Mouse (Mus musculus): Measurements from ENCODE around the gene Arrdc2.

The Arrdc2 gene

GRCm38 (mm10) chr8:70865350-70866000, 26.0 kb upstream of the Arrdc2 start:
- in situ Hi-C loops (cut with MboI; ENCODE audit: unreplicated experiment in 2 of 2): no loop called here

DNA sequence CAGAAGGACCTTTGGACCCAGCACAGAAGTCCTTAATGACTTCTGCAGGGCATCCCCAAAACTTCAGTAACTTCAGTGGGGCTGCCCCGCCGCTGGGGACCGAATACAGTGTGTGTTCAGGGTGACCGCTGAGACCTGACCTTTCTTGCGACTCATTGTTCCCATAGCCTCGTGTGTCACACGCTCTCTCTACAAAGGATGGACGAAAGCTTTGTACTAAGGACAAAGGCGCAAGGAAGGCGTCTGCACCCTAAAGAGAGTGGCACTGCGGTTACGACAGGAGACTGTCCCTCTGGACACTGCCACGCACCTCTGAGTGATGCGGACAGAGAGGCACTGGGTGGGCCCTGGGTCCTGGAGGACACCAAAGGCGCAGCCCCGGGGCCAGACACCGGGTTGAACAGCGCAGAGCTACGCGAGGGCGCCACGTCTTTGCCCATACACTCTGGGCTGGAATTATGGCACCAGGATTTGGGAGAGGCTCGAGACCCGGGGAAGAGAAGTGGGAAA, 25.2 kb upstream of the Arrdc2 start:
- in situ Hi-C loops (cut with MboI; ENCODE audit: unreplicated experiment in 2 of 2): no loop called here

DNA sequence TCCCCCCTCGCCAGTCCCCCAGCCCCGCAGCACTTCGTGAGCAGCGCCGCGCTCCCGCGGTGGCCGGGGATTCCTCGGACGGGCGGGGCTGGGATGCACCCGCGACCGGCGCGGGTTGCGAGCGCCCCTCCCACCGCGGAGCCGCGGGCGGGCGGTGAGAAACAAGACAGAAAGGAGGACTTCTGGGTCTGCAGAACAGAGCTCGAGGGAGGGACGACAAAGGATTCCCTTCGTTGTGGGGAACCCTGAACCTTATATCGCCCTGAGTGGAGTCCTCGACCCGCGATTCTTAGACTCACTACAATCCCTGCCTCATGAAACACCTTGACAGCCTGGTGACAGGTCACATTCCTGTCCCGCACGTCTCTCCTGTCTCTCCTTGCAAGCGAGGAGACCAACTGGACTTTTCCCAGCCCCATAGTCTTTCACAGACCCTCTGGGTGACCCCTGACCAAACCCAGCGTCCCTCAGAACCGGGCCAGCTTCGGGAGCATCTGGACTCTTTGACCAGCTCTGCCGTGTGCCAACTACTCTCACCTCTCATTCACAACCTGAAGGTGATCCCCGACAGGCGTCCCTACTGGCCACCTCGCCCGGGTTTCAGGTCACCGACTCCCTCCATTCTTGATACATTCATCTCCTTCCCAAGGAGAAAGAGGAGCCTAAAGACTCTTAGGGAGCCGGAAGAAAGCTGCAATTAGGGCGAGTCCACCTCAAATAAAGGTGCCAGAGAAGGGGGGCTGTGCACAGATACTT, 24.6 kb upstream of the Arrdc2 start:
- in situ Hi-C loops (cut with MboI; ENCODE audit: unreplicated experiment in 2 of 2): no loop called here

GRCm38 (mm10) chr8:70862824-70863641, 23.5 kb upstream of the Arrdc2 start, which contains the start of gene Kcnn1:
Gene Kcnn1 (minus strand): TSS chr8:70863258.
- in situ Hi-C loops (cut with MboI; ENCODE audit: unreplicated experiment in 2 of 2): no loop called here

GRCm38 (mm10) chr8:70857516-70857915, 18.0 kb upstream of the Arrdc2 start:
- in situ Hi-C loops (cut with MboI; ENCODE audit: unreplicated experiment in 2 of 2): no loop called here

DNA sequence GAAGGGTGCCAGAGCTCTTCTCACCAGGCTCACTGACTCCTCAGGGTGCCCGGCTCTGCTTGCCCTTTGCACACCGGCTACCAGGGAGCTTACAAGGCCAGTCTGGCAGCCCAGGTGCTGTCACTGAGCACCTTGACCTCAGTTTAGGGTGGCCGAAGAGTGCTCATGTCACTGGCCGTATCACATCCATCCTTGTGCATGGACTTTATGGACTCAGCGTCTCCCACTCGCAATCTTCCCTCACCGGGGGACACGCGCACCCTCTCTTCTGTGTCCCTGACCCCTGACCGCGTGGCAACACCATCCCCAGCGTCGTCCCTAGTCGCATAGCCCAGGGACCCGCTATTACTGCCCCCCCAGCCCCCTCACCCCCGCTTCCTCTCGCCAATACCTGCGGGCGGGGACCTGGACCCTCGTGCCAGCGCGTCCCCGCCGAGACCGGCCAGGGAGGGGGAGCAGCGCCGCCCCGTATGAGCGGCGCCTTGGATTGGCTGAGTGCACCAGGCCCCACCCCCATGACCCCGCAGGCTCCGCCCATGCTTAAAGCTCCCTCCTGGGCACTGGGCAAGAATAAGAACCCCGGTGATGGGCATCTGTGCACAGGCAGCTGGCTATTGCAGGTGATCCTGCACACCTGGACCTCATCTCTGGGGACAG, 17.1 kb upstream of the Arrdc2 start:
- in situ Hi-C loops (cut with MboI; ENCODE audit: unreplicated experiment in 2 of 2): no loop called here

- in situ Hi-C loops (cut with MboI; ENCODE audit: unreplicated experiment in 2 of 2): no loop called here
Measured at GRCm38 (mm10) chr8:70856028-70856427, 16.5 kb upstream of the Arrdc2 start.

GRCm38 (mm10) chr8:70853863-70854262, 14.3 kb upstream of the Arrdc2 start:
- in situ Hi-C loops (cut with MboI; ENCODE audit: unreplicated experiment in 2 of 2): no loop called here

GRCm38 (mm10) chr8:70852595-70853231, 13.2 kb upstream of the Arrdc2 start:
- in situ Hi-C loops (cut with MboI; ENCODE audit: unreplicated experiment in 2 of 2): no loop called here

DNA sequence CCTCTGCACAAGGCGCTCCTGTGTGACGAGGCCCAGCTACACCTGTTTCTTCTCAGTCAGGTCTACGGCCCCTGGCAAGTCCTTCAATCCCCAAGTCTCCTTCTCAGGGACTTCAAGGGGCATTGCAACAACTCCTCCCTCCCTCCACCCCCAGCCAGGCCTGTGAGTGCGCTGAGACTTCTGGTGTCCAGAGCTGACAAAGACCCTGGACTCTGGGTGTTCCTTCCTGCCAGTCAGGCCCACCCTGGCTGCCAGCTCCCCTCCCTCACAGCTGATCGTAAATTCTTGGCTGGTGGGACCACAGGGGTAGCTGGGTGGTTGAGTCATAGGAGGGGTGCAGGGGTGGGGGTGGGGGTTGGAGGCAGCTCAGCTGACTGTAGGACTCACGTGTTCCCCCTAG, 12.3 kb upstream of the Arrdc2 start:
- in situ Hi-C loops (cut with MboI; ENCODE audit: unreplicated experiment in 2 of 2): no loop called here

GRCm38 (mm10) chr8:70850947-70851346, 11.4 kb upstream of the Arrdc2 start:
- in situ Hi-C loops (cut with MboI; ENCODE audit: unreplicated experiment in 2 of 2): no loop called here

GRCm38 (mm10) chr8:70850132-70850845, 10.8 kb upstream of the Arrdc2 start:
- in situ Hi-C loops (cut with MboI; ENCODE audit: unreplicated experiment in 2 of 2): no loop called here

DNA sequence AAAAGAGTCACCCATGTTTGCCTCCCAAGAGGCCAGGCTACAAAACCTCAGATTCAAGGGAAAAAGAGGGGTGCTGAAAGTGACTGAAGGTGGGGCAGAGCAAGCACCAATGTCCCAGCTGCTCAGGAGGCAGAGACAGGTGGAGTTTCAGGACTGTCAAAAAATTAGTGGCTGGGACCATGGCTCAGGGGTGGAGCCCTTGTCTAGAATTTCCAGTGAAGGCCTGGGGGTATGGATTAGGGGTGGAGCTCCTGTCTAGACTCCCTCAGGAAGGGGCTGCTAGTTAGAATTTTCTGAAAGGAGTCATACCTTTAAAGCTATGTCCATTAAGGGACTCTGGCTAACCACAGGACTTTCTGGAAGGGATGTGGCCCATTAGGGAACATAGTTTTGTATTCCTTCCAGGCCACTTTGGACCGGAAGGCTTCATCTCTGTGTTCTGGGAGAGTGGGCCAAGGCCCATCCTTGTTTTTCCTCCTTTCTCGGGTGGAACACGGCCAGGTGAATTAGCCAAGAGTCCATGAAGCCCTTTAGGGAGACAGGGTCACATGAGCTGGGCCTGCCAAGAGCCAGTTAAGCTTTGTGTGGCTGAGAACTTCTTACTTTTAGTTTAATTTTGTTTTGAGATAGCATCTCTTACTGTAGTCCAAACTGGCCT, 9.9 kb upstream of the Arrdc2 start:
- in situ Hi-C loops (cut with MboI; ENCODE audit: unreplicated experiment in 2 of 2): loop anchor here (10.0 kb wide), 1 partner anchor 235 kb away; the partner anchor contains the start of gene Lrrc25 (in 2 of the 2)

DNA sequence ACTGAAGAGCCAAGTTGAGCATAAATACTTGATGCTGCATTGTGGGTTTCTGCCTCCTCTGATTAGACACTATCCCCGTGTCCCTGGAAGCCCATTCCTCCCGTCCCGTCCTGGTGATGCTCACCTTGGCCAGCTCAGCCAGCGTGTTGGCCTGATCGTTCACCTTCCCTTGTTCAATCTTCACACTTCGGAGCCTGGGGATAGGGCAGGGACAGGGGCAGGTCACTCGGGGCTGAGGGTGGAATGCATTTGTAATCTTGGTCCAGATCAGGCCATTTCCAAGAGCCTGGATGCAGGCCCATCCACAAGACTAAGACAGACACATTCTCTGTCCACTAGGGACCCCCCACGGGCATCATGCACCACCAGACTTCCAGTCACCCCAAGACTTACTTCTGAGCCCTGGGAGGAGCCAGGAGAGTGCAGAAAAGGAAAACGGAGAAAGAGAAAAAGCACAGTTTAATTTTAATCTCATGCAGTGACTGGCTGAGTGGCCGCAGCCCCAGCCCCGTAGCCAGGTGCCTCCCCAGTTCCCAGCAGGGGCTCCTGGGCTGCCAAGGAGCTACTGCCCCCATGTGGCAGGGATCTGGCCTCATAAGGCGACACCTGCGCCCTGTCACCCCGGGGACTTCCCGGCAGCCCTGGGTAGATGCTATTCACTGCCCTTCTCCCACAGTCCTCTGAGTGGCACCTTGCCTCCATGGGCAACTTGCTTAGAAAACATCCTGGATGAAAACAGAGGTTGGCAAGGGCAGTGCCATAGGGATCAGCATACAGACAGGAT, 7.0 kb upstream of the Arrdc2 start:
- in situ Hi-C loops (cut with MboI; ENCODE audit: unreplicated experiment in 2 of 2): loop anchor here (10.0 kb wide), 1 partner anchor 232 kb away; the partner anchor contains the start of gene Lrrc25 (in 2 of the 2)

- in situ Hi-C loops (cut with MboI; ENCODE audit: unreplicated experiment in 2 of 2): loop anchor here (10.0 kb wide), 1 partner anchor 230 kb away; the partner anchor contains the start of gene Lrrc25 (in 2 of the 2)
Measured at GRCm38 (mm10) chr8:70845108-70845507, 5.6 kb upstream of the Arrdc2 start.

- in situ Hi-C loops (cut with MboI; ENCODE audit: unreplicated experiment in 2 of 2): loop anchor here (5.0 to 10.0 kb wide), 4 partner anchors 77 to 230 kb away; partner anchors contain the start of genes Lrrc25 (in 2 of the 2) and Gm3336 (in 1 of the 2)
Measured at GRCm38 (mm10) chr8:70844523-70844922, 5.0 kb upstream of the Arrdc2 start.

GRCm38 (mm10) chr8:70843941-70844340, 4.4 kb upstream of the Arrdc2 start:
- in situ Hi-C loops (cut with MboI; ENCODE audit: unreplicated experiment in 2 of 2): loop anchor here (5.0 to 10.0 kb wide), 4 partner anchors 77 to 229 kb away; partner anchors contain the start of genes Lrrc25 (in 2 of the 2) and Gm3336 (in 1 of the 2)

Data from v-Abl transformed pro-B cells (cell line).